8 mouse cellular contexts compared by ENCODE assay signal in genomic region chr12:69370936-69371335, GRCm38 (mm10). TPM values are rescaled to one million over a fixed set of nuclear protein-coding genes. Genes with fewer than 3 reads are reported as not detected.
DNase-seq lines count a peak whose midpoint lies in the region; ATAC-seq and TF ChIP-seq lines count a peak whose summit lies in the region.

No protein-coding gene starts in this region.

- peak overlapping the region; percentile 80 for H3K4me3 ChIP-seq in kidney, embryonic 14.5 days (ENCODE audit: low read length)
- peak overlapping the region; percentile 81 for H3K4me3 ChIP-seq in bone marrow macrophage, adult 2 months (ENCODE audit: insufficient read depth, low read length)
- H3K4me3 ChIP-seq in hindbrain, embryonic 14.5 days (replicated peaks; ENCODE audit: low read length): peak overlapping the region; percentile 100
- H3K4me3 ChIP-seq in midbrain, embryonic 14.5 days (replicated peaks; ENCODE audit: low read depth, low read length): peak overlapping the region; percentile 99

- no peak for TF ChIP-seq POLR2A in bone marrow macrophage, adult 2 months (IDR thresholded peaks at IDR 0.05; ENCODE audit: borderline replicate concordance, low read depth, low read length)

- peaks cover 6% of the 10 kb centered on the region; the same call in 1 of the 2 replicates for H3K4me1 ChIP-seq in kidney, embryonic 14.5 days (ENCODE audit: control insufficient read depth, insufficient read depth, low read length)
- H3K4me1 ChIP-seq in bone marrow macrophage, adult 2 months (ENCODE audit: control insufficient read depth, insufficient read depth, low read length): peaks cover 9% of the 10 kb centered on the region
- peaks cover 23% of the 10 kb centered on the region for H3K4me1 ChIP-seq in hindbrain, embryonic 14.5 days (replicated peaks; ENCODE audit: control insufficient read depth, insufficient read depth, low read length)
- peaks cover 19% of the 10 kb centered on the region for H3K4me1 ChIP-seq in midbrain, embryonic 14.5 days (ENCODE audit: control insufficient read depth, insufficient read depth, low read length)

- H3K36me3 ChIP-seq in kidney, embryonic 14.5 days (ENCODE audit: control insufficient read depth, insufficient read depth, low read length): peaks cover 6% of the 10 kb centered on the region; the same call in 1 of the 2 replicates
- H3K36me3 ChIP-seq in hindbrain, embryonic 14.5 days (replicated peaks; ENCODE audit: control insufficient read depth, insufficient read depth): peaks cover 17% of the 10 kb centered on the region
- 0 out of 2 replicates have a peak, but pooled peaks cover 4% of the 10 kb centered on the region for H3K36me3 ChIP-seq in midbrain, embryonic 14.5 days (ENCODE audit: control insufficient read depth, insufficient read depth, low read length)

- WGBS in kidney, embryonic 14.5 days: 15% methylated on average over 7 of the region's 7 CpGs
- WGBS in hindbrain, embryonic 14.5 days: 17% methylated on average over 7 of the region's 7 CpGs
- WGBS in midbrain, embryonic 14.5 days: 16% methylated on average over 7 of the region's 7 CpGs

- ATAC-seq in kidney, embryonic 14.5 days (ENCODE audit: low FRiP score, low TSS enrichment): no peak
- ATAC-seq in hindbrain, embryonic 14.5 days (ENCODE audit: low FRiP score): no peak
- no peak for ATAC-seq in midbrain, embryonic 14.5 days (ENCODE audit: low FRiP score, low TSS enrichment)
- no peak for ATAC-seq in cerebellum, adult (ENCODE audit: insufficient number of reproducible peaks, low FRiP score, low TSS enrichment)

- peak overlapping the region; percentile 69 for H3K4me2 ChIP-seq in kidney, embryonic 14.5 days (replicated peaks; ENCODE audit: low read depth, low read length)
- peak overlapping the region; percentile 97 for H3K4me2 ChIP-seq in hindbrain, embryonic 14.5 days (replicated peaks)
- H3K4me2 ChIP-seq in midbrain, embryonic 14.5 days (ENCODE audit: low read length): peak overlapping the region; percentile 66

- DNase-seq in kidney, adult 8-10 months: no peak
- DNase-seq in hindbrain, embryonic 14.5 days (ENCODE audit: low spot score): no peak
- no peak for DNase-seq in midbrain, embryonic 14.5 days
- no peak for DNase-seq in adrenal gland, postnatal 36 days
- no peak for DNase-seq in frontal cortex, postnatal 36 days (ENCODE audit: low spot score in 2 of 2)

- peak overlapping the region; percentile 95 for H3K27ac ChIP-seq in kidney, embryonic 14.5 days (ENCODE audit: low read depth, low read length)
- peak overlapping the region; percentile 91 for H3K27ac ChIP-seq in bone marrow macrophage, adult 2 months (ENCODE audit: insufficient read depth, low read depth, low read length)
- peak overlapping the region; percentile 94; the same call in 1 of the 2 replicates for H3K27ac ChIP-seq in hindbrain, embryonic 14.5 days
- peak overlapping the region; percentile 90 for H3K27ac ChIP-seq in midbrain, embryonic 14.5 days (replicated peaks; ENCODE audit: low read depth, low read length)

- H3K9me3 ChIP-seq in kidney, embryonic 14.5 days (ENCODE audit: control insufficient read depth, low read length): no peaks in the 10 kb centered on the region
- H3K9me3 ChIP-seq in hindbrain, embryonic 14.5 days (ENCODE audit: control insufficient read depth, low read length): no peaks in the 10 kb centered on the region
- H3K9me3 ChIP-seq in midbrain, embryonic 14.5 days (ENCODE audit: control insufficient read depth, low read length): no peaks in the 10 kb centered on the region

- no peak for TF ChIP-seq CTCF in bone marrow macrophage, adult 2 months (IDR thresholded peaks at IDR 0.05; ENCODE audit: low read depth, low read length)

- no peaks in the 10 kb centered on the region for H3K27me3 ChIP-seq in kidney, embryonic 14.5 days (ENCODE audit: control insufficient read depth, insufficient read depth, low read length)
- no peaks in the 10 kb centered on the region for H3K27me3 ChIP-seq in hindbrain, embryonic 14.5 days (ENCODE audit: control insufficient read depth, insufficient read depth, low read length)
- H3K27me3 ChIP-seq in midbrain, embryonic 14.5 days (ENCODE audit: control insufficient read depth, insufficient read depth, low read length): no peaks in the 10 kb centered on the region

- peak overlapping the region; percentile 96; the same call in 1 of the 2 replicates for H3K9ac ChIP-seq in kidney, embryonic 14.5 days (ENCODE audit: low read depth, low read length)
- peak overlapping the region; percentile 69 for H3K9ac ChIP-seq in hindbrain, embryonic 14.5 days
- peak overlapping the region; percentile 55 for H3K9ac ChIP-seq in midbrain, embryonic 14.5 days (replicated peaks; ENCODE audit: low read length)

RNA-seq across cellular contexts. Expression of gene Arf6, which starts 1.0 kb away (rescaled TPM):
- 59.7 and 75.0 TPM in 2 replicates for polyA plus RNA-seq in kidney, embryonic 14.5 days (2014; fragmentation: Nextera tagmentation; extraction: Ambion mirVana)
- 162 and 174 TPM in 2 replicates for polyA plus RNA-seq in bone marrow macrophage, adult 2 months (2012; ENCODE audit: insufficient read depth, insufficient read length, missing spikeins)
- polyA plus RNA-seq in hindbrain, embryonic 14.5 days (2014; fragmentation: Nextera tagmentation; extraction: Ambion mirVana): 34.5 and 36.5 TPM in 2 replicates
- polyA plus RNA-seq in midbrain, embryonic 14.5 days (2014; fragmentation: Nextera tagmentation; extraction: Ambion mirVana): 34.5 and 34.7 TPM in 2 replicates
- 100 to 1,000 TPM; 114 to 154 TPM for total RNA-seq in adrenal gland, postnatal 36 days (2021)

RNA-seq across cellular contexts. Expression of gene Gm9887, which starts 1.3 kb away (rescaled TPM):
- 1.3 and 2.9 TPM in 2 replicates for polyA plus RNA-seq in kidney, embryonic 14.5 days (2014; fragmentation: Nextera tagmentation; extraction: Ambion mirVana)
- not detected in 2 replicates for polyA plus RNA-seq in bone marrow macrophage, adult 2 months (2012; ENCODE audit: insufficient read depth, insufficient read length, missing spikeins)
- polyA plus RNA-seq in hindbrain, embryonic 14.5 days (2014; fragmentation: Nextera tagmentation; extraction: Ambion mirVana): 1.4 and 1.7 TPM in 2 replicates
- polyA plus RNA-seq in midbrain, embryonic 14.5 days (2014; fragmentation: Nextera tagmentation; extraction: Ambion mirVana): 0.51 and 0.53 TPM in 2 replicates
- 1 to 10 TPM in 1 of 2 experiments, not detected in 1; 1.1 TPM for total RNA-seq in adrenal gland, postnatal 36 days (2021)

RNA-seq across cellular contexts. Expression of gene Nemf, which starts 14.0 kb away (rescaled TPM):
- polyA plus RNA-seq in kidney, embryonic 14.5 days (2014; fragmentation: Nextera tagmentation; extraction: Ambion mirVana): 91.4 and 92.5 TPM in 2 replicates
- 52.9 and 57.9 TPM in 2 replicates for polyA plus RNA-seq in bone marrow macrophage, adult 2 months (2012; ENCODE audit: insufficient read depth, insufficient read length, missing spikeins)
- polyA plus RNA-seq in hindbrain, embryonic 14.5 days (2014; fragmentation: Nextera tagmentation; extraction: Ambion mirVana): 77.2 and 80.9 TPM in 2 replicates
- 78.8 and 87.1 TPM in 2 replicates for polyA plus RNA-seq in midbrain, embryonic 14.5 days (2014; fragmentation: Nextera tagmentation; extraction: Ambion mirVana)
- 10 to 100 TPM; 43.7 to 45.6 TPM for total RNA-seq in adrenal gland, postnatal 36 days (2021)
